Mouse (Mus musculus): ENCODE measurements around the gene Snx8.

GRCm38 (mm10) chr5:140332519-140332918 is 56.5 kb downstream of the Snx8 start:
- TF ChIP-seq CTCF (conservative IDR thresholded peaks at IDR 0.05; ENCODE audit: insufficient read depth, insufficient read length, low read depth, low read length), result no peak
- no peak for TF ChIP-seq POLR2A (IDR thresholded peaks at IDR 0.05; ENCODE audit: low read depth, low read length)
